Mouse (Mus musculus) heart, embryonic 10.5 days (tissue): Measurements from ENCODE around the gene Cops6. TPM values are rescaled to one million over a fixed set of nuclear protein-coding genes. Genes with fewer than 3 reads are reported as not detected.

Experiments
- DNase-seq: peaks from one replicate; pipeline ENCODE4 v3.0.0-alpha.2; 2017; ENCODE audit warnings: low spot score
- H3K27ac ChIP-seq: fragments of 300-500 bp; sonication (generic); 2 replicates; pipeline ENCODE4 v1.5.1; 2016; ENCODE audit warnings: mild to moderate bottlenecking
- H3K27me3 ChIP-seq: fragments of 300-500 bp; sonication (generic); 2 replicates; pipeline ENCODE4 v1.6.1; 2016; ENCODE audit warnings: mild to moderate bottlenecking; ENCODE audit not compliant: poor library complexity, insufficient read depth, severe bottlenecking
- H3K36me3 ChIP-seq: fragments of 300-500 bp; sonication (generic); 2 replicates; pipeline ENCODE4 v1.6.1; 2016; ENCODE audit warnings: mild to moderate bottlenecking, moderate library complexity
- H3K4me1 ChIP-seq: fragments of 300-500 bp; sonication (generic); 2 replicates; pipeline ENCODE4 v1.6.1; 2016; ENCODE audit warnings: mild to moderate bottlenecking
- H3K4me3 ChIP-seq: fragments of 300-500 bp; sonication (generic); 2 replicates; pipeline ENCODE4 v1.5.1; 2016; ENCODE audit warnings: mild to moderate bottlenecking, moderate library complexity
- H3K9me3 ChIP-seq: fragments of 300-500 bp; sonication (generic); 2 replicates; pipeline ENCODE4 v1.6.1; 2016; ENCODE audit warnings: mild to moderate bottlenecking, moderate library complexity
- WGBS: fragments of 180-500 bp; shearing (Covaris S2); methylation state at CpG from one replicate; pipeline ENCODE4 v1.1.7; 2016; 5-methylcytosine and 5-hydroxymethylcytosine counted together
- polyA plus RNA-seq: library from polyadenylated mRNA; unstranded; fragments of >200 nt; fragmentation: Nextera tagmentation; extraction: Ambion mirVana; gene quantifications from 2 replicates; pipeline ENCODE4 v1.2.1, GENCODE M21; 2016

Cops6 gene
- polyA plus RNA-seq, 1 experiment from 2014 or later: 394 TPM

GRCm38 (mm10) chr5:138163046-138163445, 2.2 kb downstream of the Cops6 start:
- WGBS: 71% methylated on average over 6 of the region's 6 CpGs
- DNase-seq: no peak
- peaks cover 11% of the 10 kb centered on the region for H3K4me1 ChIP-seq
- H3K36me3 ChIP-seq: peaks cover 59% of the 10 kb centered on the region
- H3K27ac ChIP-seq: no peak overlapping the region
- no peak overlapping the region for H3K4me3 ChIP-seq
- H3K27me3 ChIP-seq: no peaks in the 10 kb centered on the region
- H3K9me3 ChIP-seq: no peaks in the 10 kb centered on the region

GRCm38 (mm10) chr5:138163610-138164009, 2.7 kb downstream of the Cops6 start:
- peaks cover 11% of the 10 kb centered on the region for H3K4me1 ChIP-seq
- no peaks in the 10 kb centered on the region for H3K27me3 ChIP-seq
- H3K9me3 ChIP-seq: no peaks in the 10 kb centered on the region
- 76% methylated on average over 10 of the region's 10 CpGs for WGBS
- no peak for DNase-seq
- H3K27ac ChIP-seq: no peak overlapping the region
- peaks cover 64% of the 10 kb centered on the region for H3K36me3 ChIP-seq
- H3K4me3 ChIP-seq: no peak overlapping the region

GRCm38 (mm10) chr5:138165594-138165993, 4.7 kb downstream of the Cops6 start:
- Histone ChIP-seq H3K36me3 (peaks cover 77% of the 10 kb centered on the region), H3K27ac (no peak overlapping the region; the same call in 1 of the 2 replicates), H3K4me1 (peaks cover 16% of the 10 kb centered on the region), H3K4me3 (no peak overlapping the region), H3K27me3 (no peaks in the 10 kb centered on the region), H3K9me3 (no peaks in the 10 kb centered on the region)
- whole genome bisulfite sequencing: 83% methylated on average over 8 of the region's 8 CpGs
- DNase-seq: no peak

- Histone ChIP-seq H3K27ac (peak overlapping the region; percentile 93), H3K9me3 (no peaks in the 10 kb centered on the region), H3K36me3 (peaks cover 65% of the 10 kb centered on the region), H3K4me1 (peaks cover 16% of the 10 kb centered on the region), H3K4me3 (peak overlapping the region; percentile 85), H3K27me3 (no peaks in the 10 kb centered on the region)
- peak; percentile 99 for DNase-seq
- under 1% methylated on average over 47 of the region's 47 CpGs for WGBS
Measured at GRCm38 (mm10) chr5:138170936-138171561, 10.2 kb downstream of the Cops6 start.

GRCm38 (mm10) chr5:138171695-138172491, 11.0 kb downstream of the Cops6 start, which contains the start of the genes Ap4m1 and Mcm7:
Gene Ap4m1 (plus strand): TSS chr5:138172002.
Gene Mcm7 (minus strand): TSS chr5:138172422.
- peaks cover 16% of the 10 kb centered on the region for H3K4me1 ChIP-seq
- peaks cover 63% of the 10 kb centered on the region for H3K36me3 ChIP-seq
- WGBS: under 1% methylated on average over 54 of the region's 54 CpGs
- no peaks in the 10 kb centered on the region for H3K9me3 ChIP-seq
- peak within 1 kb of the TSS; percentile 85 for H3K4me3 ChIP-seq
- DNase-seq: peak; percentile 99
- peak within 1 kb of the TSS; percentile 93 for H3K27ac ChIP-seq
- no peaks in the 10 kb centered on the region for H3K27me3 ChIP-seq

GRCm38 (mm10) chr5:138173217-138173616, 12.3 kb downstream of the Cops6 start:
- DNase-seq: no peak
- Histone ChIP-seq H3K4me1 (peaks cover 16% of the 10 kb centered on the region), H3K27ac (no peak overlapping the region), H3K27me3 (no peaks in the 10 kb centered on the region), H3K9me3 (no peaks in the 10 kb centered on the region), H3K4me3 (no peak overlapping the region), H3K36me3 (peaks cover 63% of the 10 kb centered on the region)
- 89% methylated on average over 3 of the region's 3 CpGs for WGBS

- Histone ChIP-seq H3K27ac (peak within 1 kb of the TSS; percentile 93), H3K9me3 (no peaks in the 10 kb centered on the region), H3K4me1 (peaks cover 12% of the 10 kb centered on the region; the same call in 1 of the 2 replicates), H3K4me3 (peak within 1 kb of the TSS; percentile 73), H3K27me3 (no peaks in the 10 kb centered on the region), H3K36me3 (peaks cover 46% of the 10 kb centered on the region)
- DNase-seq: peak; percentile 91
- WGBS: under 1% methylated on average over 31 of the region's 31 CpGs
Measured at GRCm38 (mm10) chr5:138186950-138187638, 26.2 kb downstream of the Cops6 start, which contains the start of the genes Taf6 and Cnpy4. Gene Taf6 (minus strand): TSS chr5:138187451. Gene Cnpy4 (plus strand): TSS chr5:138187485.

- Histone ChIP-seq H3K36me3 (peaks cover 46% of the 10 kb centered on the region), H3K9me3 (no peaks in the 10 kb centered on the region), H3K4me1 (peaks cover 12% of the 10 kb centered on the region; the same call in 1 of the 2 replicates), H3K27ac (peak overlapping the region; percentile 93), H3K27me3 (no peaks in the 10 kb centered on the region), H3K4me3 (peak overlapping the region; percentile 73)
- WGBS: 0% methylated on average over 10 of the region's 10 CpGs
- peak; percentile 90 for DNase-seq
Measured at GRCm38 (mm10) chr5:138187661-138188306, 26.9 kb downstream of the Cops6 start.

GRCm38 (mm10) chr5:138193771-138194727, 33.2 kb downstream of the Cops6 start, which contains the start of gene Mblac1:
Gene Mblac1 (plus strand): TSS chr5:138194314.
- Histone ChIP-seq H3K27ac (peak within 1 kb of the TSS; percentile 96), H3K36me3 (peaks cover 35% of the 10 kb centered on the region), H3K9me3 (no peaks in the 10 kb centered on the region), H3K4me1 (0 out of 2 replicates have a peak, but pooled peaks cover 10% of the 10 kb centered on the region), H3K27me3 (no peaks in the 10 kb centered on the region), H3K4me3 (peak within 1 kb of the TSS; percentile 87)
- 8% methylated on average over 54 of the region's 54 CpGs for WGBS
- peak; percentile 91 for DNase-seq

GRCm38 (mm10) chr5:138194755-138195345, 34.0 kb downstream of the Cops6 start:
- 1% methylated on average over 29 of the region's 29 CpGs for WGBS
- H3K4me1 ChIP-seq: 0 out of 2 replicates have a peak, but pooled peaks cover 10% of the 10 kb centered on the region
- H3K27ac ChIP-seq: peak overlapping the region; percentile 96
- H3K36me3 ChIP-seq: peaks cover 29% of the 10 kb centered on the region
- no peaks in the 10 kb centered on the region for H3K9me3 ChIP-seq
- DNase-seq: peak; percentile 79
- no peaks in the 10 kb centered on the region for H3K27me3 ChIP-seq
- peak overlapping the region; percentile 87 for H3K4me3 ChIP-seq

GRCm38 (mm10) chr5:138195463-138195862, 34.6 kb downstream of the Cops6 start:
- DNase-seq: no peak
- Histone ChIP-seq H3K4me3 (peak overlapping the region; percentile 87), H3K36me3 (peaks cover 24% of the 10 kb centered on the region), H3K4me1 (0 out of 2 replicates have a peak, but pooled peaks cover 10% of the 10 kb centered on the region), H3K27ac (no peak overlapping the region), H3K9me3 (no peaks in the 10 kb centered on the region), H3K27me3 (no peaks in the 10 kb centered on the region)
- WGBS: 82% methylated on average over 7 of the region's 7 CpGs
